Mouse (Mus musculus) erythroid progenitor cell, adult 5-6 weeks (primary cell): ENCODE data around the gene Srbd1. TPM values are rescaled to one million over a fixed set of nuclear protein-coding genes. Genes with fewer than 3 reads are reported as not detected.

Experiments used
- ATAC-seq: replicated peaks from 2 replicates; pipeline ENCODE4 v1.8.0; 2016; ENCODE audit warnings: moderate number of reproducible peaks, mild to moderate bottlenecking, moderate TSS enrichment, inconsistent platforms; ENCODE audit not compliant: poor library complexity, low FRiP score, severe bottlenecking
- total RNA-seq, 2 experiments: library from RNA; stranded (forward) in 1 of 2; stranded (reverse) in 1 of 2; fragments of 150-400 nt in 1 of 2; fragments of 186-747, 209-891 nt in 1 of 2; gene quantifications; 2 replicates each; pipeline versions ENCODE4 v1.2.3 to v1.2.4; 2015 to 2017; ENCODE audit warnings: low replicate concordance in 2 of 2

Gene Srbd1
- total RNA-seq, 2 experiments from 2014 or later: 39.8 to 67.0 TPM

DNA sequence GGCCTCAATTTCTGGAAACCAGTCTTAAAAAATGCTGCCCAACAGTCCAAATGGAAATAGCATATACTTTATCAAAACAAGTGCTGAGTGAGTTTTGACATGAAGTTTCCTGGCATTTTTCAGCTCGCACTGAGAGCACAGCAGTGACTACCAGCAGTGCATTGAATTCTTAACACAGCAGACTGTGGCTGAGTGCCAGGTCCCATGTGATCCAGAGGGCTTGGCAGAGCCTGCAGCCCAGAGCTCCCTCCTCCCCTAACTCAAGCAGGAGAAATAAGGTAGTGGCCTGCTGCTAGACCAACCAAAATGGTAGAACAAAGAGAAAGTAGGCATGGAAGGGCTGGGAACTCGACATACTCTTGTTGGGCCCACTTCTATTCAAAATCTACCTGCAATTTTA lies 149.2 kb downstream of the Srbd1 start:
- ATAC-seq: no peak

DNA sequence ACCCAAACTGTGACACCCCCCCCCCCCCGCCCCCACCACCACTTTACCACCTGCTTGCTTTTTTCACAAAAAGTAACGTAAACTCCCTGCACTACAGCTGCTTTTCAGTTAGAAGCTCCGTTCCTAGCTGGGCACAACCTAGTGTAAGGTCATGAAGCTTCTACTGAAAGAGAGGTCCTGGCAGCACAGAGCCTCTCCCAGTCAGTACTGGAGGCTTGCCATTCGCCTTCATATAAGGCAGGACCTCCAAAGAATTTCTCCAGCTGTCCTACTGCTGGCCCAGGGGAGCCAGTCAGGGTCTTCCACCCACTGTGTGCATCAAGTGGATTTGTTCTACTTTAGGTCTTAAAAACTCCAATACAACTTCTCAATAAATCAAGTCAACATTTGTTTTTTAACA lies 149.9 kb downstream of the Srbd1 start:
- ATAC-seq: no peak

DNA sequence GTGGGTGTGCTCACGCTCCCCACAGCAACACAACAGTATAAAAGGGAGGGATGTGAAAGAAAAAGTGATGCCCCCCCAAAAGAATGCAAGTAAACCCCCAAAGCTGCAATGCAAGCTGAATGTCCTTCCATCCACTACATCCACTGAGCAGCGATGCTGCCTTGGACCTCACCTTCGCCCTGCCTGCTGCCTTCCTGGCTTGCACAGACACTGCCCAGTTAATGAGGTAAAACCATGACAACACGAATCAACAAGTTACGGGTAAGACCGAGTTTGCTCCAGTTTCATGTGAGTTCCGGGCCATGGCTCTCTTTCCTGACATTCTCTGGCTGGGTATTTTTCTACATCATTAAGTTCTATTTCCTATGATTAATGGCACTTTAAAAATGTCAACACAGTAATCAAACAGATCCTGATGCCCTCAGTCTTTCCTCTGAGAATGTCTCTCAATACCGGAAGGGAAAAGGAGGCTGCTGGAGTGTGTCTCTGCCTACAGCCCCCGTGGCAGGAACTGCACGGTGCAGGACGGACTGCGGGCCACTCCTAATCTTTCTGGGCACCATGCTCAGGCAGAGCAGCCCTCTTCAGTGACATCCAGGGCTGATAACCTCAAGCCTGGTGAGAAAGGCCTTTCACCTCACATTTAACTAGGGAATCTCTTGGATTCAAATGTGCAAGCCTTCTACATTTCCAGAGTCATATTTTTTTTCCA lies 155.8 kb downstream of the Srbd1 start:
- ATAC-seq: no peak

DNA sequence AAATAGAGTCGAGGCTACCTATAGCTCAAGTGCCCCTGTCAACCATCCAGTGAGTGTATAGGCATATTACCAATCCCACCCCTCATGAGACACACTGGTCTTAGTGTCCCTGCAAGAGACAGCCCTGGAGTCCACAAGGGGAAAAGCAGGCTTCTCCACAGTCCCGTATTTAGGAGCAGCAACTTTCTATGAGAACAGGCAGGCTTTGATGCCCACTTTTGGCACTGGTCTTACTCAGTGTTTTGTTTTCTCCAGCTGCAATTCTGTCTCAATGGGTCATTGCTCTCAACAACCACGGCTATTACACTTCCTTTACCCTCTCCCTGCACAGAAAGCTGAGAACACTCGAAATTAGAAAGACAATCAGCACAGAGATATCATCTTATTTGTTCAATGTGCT lies 157.4 kb downstream of the Srbd1 start:
- no peak for ATAC-seq

DNA sequence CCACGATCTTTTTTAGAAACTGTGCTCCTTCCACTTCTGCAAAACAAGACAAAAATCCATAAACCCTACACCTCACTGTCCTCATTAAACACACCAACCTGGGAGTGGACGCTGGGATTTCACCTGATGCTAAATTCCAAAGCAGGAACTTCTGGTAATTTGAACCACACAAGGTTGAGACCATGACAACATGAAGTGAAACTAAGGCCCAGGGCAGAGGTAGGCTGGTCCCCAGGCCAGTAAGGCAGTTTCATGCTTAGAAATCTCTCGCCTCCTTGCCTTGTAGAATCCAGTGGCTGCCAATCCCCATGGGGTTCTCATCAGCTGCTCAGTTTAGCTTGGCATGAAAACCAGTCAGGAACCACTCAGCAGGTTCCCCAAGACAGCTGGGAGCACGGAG lies 158.4 kb downstream of the Srbd1 start:
- no peak for ATAC-seq

DNA sequence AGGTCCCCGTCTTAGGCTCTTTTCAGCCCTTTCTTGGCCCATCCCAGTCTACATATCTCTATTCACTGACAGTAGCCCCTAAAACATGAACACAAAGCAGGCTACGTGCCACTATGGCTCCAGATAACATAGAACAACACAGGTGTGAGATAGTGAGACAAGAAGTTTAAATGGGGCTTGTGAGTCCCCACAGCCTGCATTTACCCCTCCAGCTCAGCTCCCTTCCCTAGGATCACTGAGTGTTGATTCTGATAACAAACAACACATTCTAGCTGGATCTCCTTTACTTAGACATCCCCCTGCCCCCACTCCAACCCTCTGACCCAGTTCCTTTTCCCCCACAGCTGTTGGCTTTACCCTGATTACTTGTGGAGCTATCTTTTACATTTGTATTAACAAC lies 158.8 kb downstream of the Srbd1 start:
- no peak for ATAC-seq

DNA sequence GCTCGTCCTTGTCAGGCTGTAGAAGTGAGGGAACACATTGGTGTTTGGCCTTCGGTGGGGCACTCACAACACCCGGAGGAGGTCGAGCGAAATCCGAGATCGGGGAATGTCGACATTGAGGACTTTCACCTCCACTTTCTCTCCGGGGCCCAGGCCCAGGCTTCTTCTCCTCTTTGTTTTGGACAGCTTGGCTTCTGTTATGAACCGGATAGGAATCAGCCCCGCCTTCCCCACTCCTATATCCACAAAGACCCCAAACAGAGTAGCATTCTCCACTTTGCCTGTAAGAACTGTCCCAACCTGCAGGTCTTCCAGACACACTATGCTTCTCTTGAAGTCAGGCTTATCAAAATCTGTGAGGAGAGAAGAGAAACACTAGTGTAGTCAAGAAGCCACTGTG lies 159.8 kb downstream of the Srbd1 start:
- ATAC-seq: no peak

DNA sequence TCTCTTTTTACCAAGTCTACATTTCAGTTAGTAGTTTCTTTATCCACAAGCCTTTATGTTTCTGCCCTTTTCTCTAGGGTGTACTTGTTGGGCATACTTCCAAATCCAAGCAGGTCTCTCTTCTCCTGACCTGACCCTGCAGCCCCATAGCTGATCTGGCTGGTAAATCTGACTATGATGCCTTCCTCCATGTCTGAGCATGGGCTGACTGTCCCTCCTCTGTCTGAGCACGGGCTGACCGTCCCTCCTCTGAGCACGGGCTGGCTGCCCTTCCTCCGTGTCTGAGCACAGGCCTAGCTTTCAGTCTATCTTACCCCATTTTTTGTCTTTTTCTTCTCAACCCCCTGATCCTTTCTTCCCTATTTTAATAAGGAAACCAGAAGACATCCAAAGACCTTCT lies 162.7 kb downstream of the Srbd1 start:
- no peak for ATAC-seq

DNA sequence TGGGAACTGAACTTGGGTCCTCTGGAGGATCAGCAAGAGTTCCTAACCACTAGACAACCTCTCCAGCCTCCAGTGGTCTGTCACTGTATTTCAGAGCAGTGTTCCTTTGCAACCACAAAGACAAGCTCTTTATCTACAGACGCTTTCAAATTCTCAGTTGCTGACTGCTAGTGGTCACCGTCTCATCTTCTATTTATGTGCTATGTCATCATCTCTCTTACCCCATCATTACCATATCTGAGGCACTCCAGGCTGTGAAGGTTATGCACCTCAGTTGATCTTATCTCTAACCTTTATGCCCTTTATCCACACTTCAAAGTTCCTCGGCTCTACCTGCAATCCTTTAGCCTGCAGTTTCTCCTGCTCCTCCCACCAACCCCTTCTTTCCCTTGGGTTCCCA lies 163.1 kb downstream of the Srbd1 start:
- ATAC-seq: no peak

DNA sequence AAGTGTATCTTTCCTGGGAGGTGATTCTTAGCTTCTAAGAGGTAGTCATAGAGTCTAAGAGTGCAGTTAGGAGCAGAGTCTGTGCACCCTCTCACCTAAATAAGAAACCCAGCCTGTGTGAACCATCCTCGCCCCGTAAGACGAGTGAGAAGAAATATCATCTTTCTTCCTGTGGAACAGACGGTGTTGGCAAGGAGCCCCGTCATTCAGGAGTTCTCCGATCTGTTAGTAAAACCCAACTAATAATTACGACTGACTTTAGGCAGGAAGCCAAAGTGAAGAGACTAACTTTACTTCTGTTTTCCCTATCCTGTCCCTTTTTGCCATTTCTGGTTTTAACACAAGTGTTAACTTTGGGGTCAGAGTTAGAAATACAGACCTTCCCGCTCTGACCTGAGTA lies 166.1 kb downstream of the Srbd1 start:
- ATAC-seq: no peak

DNA sequence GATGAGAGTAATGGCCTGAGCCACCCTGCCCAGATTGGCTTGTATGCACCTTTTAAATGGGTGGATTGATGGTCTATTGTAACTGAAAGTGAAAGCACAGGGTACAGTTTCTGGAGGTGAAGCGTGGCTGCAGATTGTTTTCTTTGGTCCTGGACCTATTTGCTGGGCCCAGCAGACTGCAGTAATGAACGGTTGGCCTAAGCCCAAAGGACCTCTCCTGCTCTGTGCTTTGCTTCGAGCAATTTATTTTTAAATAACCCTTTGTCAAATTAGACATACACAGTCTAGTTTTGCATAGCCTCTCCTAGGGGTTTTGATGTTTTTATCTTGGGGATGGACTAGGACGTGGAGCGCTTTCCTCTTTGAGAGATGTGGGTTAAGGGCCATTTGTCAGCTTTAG lies 169.9 kb downstream of the Srbd1 start:
- ATAC-seq: no peak

DNA sequence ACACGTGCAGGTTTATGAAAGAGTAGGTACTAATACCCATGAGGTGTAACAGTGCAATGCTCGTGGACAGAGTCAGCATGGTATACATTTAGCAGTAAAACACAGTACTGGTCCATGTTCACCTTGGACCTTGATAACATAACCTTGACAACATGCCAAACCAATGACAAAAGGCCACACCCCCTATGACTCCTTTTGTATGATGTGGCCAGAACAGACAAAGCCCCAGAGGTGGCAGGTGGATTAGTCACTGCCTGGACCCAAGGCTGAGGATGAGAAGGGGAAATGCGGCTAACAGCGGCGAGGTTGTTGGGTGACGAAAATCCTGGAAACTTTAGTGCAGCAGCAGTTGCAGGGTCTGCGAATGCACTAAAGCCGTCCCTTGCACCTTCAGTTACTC lies 170.4 kb downstream of the Srbd1 start:
- no peak for ATAC-seq

DNA sequence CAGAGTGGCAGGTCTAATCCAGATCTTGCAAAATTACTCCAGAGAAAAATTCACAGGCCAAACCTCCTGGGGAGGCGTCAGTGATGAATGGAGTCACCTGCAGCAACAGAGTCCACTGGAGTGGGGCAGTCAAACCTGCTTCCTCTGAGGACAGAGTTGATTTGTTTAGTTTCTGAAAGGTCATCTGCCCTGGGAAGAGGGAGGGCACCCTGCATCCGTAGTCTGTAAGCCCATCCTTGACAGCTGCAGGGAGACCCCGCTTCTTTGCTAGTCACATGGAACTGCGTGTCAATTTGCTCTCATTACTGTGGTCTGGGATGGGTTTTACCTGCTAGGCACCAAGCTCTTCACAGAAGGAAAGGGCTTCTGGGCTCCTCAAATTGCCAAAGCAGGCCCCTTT lies 173.9 kb downstream of the Srbd1 start:
- ATAC-seq: no peak

DNA sequence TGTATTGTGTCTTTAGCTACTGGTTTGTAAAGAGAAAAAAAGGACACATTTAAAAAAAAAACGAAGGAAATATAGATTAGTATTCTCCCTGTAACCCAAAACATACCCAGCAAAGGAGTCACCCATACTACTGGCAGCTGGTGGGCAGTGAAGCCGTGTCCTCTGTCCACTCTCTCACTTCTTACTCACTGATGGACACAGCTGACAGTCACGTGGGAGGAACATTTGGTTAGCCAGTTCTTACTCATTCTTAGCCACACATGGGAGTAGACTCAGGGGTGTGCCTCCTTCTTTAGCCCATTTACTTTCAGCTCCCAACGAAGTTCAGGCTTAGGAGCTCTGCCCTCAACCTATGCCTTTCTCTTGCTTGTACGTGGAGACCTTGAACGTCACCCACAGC lies 183.3 kb downstream of the Srbd1 start:
- ATAC-seq: no peak

DNA sequence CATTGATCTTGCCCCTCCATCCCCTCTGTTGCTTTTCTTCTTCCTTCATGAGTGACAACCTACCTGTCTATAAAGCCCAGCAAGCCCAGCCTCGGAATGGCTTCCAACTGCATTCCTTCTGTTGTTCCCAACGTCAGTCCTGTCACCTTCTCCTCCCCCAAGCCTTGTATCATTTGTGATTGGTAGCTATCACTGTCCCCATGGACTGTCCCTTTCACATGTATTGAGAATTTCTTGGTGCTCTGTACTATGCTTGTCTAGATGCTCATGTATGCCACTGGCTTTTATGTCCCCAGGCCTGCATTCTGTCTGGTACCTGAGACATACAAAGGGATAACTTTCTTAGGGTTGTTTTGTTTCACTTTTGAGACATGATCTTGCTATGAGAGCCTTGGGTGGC lies 193.2 kb downstream of the Srbd1 start:
- ATAC-seq: no peak

DNA sequence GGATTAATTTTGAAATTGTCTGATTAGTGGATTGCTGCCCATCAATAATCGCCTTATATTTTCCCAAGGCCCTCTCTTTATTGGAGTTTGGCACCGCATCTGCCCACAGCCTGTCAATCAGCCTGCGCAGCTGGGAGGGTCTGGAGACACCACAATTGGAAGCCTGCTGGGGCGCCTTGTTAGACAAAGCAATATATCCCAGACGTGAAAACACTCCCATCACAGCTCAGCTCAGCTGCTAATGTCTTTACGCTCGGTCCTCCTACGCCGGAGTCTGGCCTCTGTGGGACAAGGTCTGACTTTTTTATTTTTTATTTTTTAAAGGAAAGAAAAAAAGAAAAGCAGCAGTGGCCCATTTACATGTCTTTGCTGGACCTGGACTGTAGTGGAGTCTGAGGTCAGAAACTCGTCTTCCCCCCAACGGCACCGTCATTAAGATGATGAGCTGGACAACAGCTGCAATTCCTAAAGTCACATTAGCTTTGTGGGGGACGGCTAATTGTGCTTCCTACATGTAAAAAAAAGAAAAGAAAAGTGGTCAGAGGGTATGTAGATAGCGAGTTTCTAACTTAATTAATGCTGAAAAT lies 195.0 kb downstream of the Srbd1 start:
- ATAC-seq: no peak

DNA sequence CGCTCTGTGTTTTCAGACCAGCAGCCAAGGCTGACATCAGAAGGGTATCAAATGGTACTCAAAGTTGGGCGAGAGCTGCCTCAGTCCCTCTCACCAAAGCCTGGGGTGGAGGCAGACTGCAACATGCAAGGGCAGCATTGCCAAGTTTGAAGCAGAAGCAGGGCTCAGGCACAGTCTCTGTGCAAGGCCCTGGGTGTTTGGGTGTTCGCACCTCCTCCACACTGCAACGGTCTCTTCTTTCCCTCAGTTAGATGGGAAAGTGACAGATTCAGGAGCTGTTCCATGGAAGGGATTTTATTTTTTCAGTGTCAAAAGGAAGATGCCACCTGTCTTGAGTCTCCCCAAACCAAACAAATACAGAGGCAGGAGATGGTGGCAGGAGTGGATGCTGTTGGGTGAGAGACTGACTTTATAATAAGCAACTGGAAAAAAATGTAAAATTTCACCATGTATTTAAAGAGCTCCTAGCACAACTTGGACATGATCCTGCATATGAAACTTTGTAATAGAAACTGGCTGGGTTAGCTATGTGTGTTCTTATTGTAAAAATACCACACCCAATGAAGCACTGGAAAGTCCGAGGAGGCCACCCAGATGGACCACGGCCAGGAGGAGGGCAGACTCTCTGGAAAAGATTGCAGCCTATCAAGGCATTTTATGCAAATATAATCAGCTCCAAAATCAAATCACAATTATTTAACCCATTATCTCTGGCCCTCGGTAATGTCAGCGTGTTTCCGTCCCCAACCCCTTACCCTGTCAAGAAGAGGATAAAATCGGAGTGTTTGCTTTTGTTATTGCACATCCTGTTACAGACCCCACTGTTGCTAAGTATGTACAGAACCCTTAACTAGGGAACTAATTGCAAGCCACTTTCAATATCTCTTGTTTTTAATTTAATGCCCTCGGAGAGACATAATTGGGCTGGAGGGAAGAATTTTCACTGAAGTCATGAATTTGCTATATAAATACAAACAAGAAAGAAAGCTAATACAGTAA lies 195.8 kb downstream of the Srbd1 start:
- no peak for ATAC-seq

DNA sequence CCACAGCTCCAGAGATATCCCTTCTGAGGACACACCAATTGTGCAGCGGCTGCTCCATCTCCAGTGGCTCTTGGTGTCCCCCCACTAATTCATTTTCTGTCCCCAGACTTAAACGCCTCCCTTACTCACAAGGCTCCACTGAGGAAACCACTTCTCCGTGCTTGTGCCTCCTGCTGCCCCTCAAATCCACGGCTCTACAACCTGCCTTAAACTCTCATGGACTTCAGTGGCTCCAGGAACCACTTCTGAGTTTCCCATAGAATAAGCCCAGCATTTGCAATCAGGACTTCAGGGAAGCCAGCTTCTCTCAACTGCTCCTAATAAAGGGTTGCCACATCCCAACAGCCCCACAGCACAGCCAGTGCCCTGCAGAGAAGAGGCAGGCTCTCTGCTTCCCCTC lies 200.2 kb downstream of the Srbd1 start:
- no peak for ATAC-seq

DNA sequence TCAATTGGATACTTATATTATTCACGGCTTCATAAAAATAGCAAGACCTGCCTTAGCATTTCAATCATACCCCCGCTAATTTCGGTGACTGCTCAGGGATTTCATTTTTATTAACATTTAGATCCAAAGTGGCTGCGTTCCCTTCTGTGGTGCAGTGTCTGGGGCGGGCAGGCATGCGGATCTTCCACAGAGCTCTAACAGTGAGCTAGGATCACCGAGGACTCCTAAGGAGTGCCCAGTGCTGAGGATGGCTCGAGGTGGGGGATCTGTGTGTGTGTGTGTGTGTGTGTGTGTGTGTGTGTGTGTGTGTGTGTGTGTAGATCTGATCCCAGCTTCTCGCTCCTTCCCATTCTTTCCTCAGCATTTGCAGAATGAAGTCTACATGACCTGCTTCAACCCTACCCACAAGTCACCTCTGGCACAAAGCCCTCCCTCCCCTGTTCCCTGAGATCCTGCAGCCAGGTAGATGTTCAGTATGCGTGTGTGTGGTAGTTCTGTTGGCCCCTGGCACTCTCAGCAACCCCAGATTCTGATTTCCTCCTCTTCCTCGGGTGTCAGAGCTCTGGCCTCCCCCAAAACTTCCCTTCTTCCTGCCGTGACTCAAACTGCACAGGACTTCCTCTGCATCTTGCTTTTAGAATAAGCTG lies 200.9 kb downstream of the Srbd1 start:
- no peak for ATAC-seq

DNA sequence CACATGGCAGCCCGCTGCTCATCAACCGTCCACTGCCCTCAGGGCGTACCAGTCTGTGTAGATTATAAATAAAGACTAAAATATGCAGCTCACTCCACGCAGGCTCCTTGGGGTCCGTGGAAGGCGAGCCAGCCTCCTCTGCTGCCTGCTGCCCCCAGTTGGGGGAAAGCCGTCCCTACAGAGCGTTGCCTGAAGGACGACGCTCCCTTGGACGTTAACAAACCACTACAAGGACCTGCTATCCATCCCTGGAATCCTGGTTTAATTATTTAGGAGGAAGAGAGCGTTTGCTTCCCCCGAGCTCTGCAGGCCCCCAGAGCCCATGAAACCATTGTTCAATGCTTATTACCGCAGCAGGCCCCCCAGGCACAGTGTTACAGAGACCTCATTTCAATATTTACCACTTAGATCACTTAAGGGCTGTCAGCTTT lies 201.4 kb downstream of the Srbd1 start:
- no peak for ATAC-seq
